Mouse (Mus musculus) adrenal gland, postnatal 14 days (tissue): ENCODE results near the gene Tarbp1. TPM values are rescaled to one million over a fixed set of nuclear protein-coding genes. Genes with fewer than 3 reads are reported as not detected.
A peak's percentile ranks its signal among the peaks of the same experiment; 100 is the strongest.

Source experiments
- DNase-seq: peaks from one replicate; pipeline ENCODE4 v3.0.0; 2021; ENCODE audit warnings: mixed read lengths
- total RNA-seq: library from RNA; stranded (reverse); gene quantifications from 2 replicates; pipeline ENCODE4 v1.2.3, GENCODE M21; 2021

The Tarbp1 gene
- total RNA-seq, 1 experiment from 2014 or later = 9.4 TPM

DNA sequence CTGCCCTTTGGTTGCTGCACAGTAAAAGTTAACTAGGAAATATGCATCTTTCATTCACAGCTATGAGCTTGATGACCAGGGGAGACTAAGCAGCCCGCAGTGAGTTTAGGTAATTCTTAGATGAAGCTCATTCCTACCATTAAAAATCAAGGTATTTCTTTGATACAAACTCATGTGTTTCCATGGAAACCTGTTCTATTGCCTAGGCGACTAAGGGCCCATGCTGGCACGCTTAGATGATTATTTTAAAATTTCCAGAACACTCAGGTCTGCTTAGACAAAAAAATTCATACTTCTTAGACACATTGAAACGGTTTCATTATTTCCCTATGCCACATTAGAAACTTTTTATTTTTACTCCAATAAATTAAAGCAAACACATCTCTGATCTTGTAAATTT lies 69.8 kb downstream of the Tarbp1 start:
- DNase-seq = no peak

DNA sequence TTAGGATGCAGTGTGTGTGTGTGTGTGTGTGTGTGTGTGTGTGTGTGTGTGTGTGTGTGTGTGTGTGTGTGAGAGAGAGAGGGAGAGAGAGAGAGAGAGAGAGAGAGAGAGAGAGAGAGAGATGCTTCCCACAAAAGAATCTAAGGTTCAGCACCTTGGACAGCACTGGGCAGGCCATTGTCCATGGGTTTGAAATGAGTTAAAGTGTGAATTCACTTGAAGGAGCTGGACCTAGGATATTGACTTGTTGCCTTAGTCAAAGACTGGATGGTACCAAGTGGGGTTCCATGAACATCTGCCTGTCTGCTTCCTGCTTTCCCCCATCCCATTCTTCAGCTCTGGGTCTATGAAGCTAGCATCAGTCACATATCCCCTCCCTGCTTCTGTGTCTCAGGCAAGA lies 70.3 kb downstream of the Tarbp1 start:
- DNase-seq = peak; percentile 22

DNA sequence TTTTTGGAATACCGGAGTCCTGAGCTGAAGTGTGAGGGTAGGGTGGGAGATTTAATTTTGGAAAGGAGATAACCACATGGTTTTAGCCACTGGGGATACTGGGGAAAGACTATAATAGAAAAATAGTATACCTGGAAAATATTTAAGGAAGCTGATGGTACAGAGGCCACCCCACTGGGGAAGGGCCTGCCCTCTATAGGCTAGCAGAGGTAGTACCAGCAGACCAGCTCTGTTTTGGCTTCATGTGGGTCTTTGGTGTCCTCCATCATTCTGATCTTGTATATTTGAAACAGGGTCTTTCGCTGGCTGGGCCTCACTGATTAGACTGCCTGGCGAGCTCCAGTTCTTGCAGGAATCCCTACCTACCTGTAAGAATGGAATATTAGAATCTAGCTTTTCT lies 76.5 kb downstream of the Tarbp1 start:
- DNase-seq = peak; percentile 19

DNA sequence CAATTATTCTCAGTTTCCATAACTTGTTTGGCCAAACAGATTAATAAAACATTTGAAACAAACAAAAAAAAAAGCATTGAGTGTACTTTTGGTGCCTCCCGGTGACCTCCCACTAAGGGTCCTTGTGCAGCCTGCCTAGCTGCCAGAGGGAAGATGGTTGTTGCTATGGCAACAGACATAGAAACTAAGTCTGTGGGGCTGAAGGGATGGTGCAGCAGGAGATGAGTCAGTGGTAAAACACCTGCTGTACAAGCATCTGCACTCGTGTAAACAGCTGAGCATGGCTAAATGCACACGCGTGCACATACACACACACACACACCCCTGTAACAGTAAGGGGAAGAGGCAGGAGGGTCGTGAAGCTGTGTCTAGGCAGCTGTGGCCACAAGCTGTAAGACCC lies 78.9 kb downstream of the Tarbp1 start:
- DNase-seq = no peak

DNA sequence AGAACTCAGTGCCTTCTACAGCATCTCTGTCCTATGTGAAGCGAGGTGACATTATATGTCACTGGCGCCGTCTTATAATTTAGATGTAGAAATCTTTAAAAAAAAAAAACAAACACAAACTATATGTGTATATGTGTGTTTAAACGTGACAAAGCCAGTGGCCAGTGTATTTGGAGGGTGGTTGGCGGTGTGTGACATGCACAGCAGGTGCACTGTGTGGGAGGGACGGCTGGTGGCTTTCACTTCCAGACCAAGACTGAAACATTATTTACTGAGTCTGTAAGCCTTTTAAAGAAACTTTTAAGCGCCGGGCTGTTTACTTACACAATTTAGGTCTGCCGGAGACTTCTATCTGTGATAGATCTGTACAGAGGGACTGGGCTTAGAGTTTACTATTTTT lies 79.5 kb downstream of the Tarbp1 start:
- DNase-seq = no peak

DNA sequence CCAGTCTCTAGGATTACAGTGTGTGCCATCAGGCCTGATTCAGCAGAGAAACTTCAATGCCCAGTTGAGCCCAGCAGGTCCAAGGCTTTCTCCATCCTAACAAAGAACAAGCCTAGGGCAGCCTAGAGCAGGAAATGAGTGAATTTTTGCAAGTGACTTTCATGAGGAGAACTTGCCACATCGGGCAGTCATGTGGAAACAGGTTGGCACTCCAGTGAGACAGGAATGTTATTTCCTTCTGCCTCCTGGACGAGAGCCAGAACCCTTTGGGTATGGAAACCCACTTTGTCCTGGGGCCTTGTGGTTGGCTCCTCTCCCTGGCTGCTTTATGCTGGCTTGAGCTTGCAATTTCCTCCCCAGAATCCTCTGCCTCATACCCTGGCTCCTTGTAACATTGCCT lies 83.3 kb downstream of the Tarbp1 start:
- DNase-seq = no peak

DNA sequence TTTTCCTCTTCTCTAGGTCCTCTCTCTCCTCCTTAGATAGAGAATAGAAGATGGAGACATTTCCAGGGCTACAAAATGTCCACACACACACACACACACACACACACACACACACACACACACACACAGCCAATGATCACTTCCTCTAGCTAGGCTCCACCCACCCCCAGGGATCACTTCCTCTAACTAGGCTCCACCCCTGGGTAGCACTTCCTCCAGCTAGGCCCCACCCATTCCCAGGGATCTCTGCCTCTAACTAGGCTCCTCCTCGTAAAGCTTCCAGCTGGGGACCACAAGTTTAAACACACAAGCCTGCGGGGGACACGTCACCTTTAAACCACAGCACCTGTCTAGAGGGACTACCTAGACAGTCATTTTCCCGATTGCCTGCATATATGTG lies 87.3 kb downstream of the Tarbp1 start:
- no peak for DNase-seq

DNA sequence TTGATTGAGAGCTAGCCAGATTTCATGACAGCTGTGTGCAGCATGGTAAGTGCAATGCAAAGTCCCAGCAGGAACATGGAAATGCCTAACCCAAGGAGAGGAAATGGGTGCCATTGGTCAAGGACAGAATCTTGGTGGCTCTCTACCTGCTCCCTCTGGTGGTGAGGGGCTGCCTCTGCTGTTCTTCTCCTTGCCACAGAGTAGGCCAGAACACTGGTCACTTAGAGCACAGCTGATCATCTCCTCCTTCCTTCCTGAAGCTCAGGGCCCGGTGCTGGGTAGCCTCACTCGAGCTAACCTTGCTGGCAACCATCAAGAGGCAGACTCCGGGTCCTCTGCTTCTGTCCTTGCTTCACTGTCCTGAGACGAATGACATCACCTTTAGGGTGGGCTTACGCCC lies 92.1 kb downstream of the Tarbp1 start:
- DNase-seq = peak; percentile 61

DNA sequence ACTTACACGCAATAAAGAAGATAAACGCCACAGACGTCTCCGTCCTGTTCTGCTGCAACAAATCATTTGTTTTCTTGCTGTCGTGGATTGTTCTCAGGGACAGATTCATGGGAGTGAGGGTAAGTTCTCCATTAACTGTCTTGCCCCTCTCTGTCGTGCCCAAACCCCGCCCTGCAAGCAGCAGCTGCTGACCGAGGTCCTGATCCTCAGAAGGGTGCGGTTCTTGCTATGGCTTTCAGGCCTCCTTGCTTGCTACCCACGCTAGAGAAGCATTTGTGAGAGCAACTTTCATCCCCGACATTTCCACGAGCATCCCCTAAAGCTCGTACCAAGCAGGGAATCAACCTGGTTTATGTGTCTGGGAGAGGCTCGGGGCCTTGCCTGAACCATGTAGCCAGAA lies 92.6 kb downstream of the Tarbp1 start:
- peak; percentile 46 for DNase-seq

DNA sequence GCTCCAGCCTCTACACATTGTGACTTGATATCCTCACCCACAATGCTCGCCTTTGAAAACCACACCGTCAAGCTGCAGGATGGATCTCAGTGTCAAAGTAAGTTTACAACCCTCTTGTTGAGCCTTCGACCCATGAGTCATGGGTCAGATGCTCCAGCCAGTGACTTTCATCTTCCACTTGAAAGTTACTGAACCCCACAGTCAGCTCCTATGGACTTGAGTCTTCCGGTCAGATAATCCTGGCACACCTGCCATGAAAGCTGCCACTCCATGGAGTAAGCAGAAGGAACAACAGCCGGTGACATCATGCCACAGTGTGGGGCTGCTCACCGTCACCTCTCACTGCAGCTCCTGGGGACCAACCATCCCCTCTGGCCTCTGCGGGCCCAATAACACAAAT lies 93.6 kb downstream of the Tarbp1 start:
- DNase-seq = no peak

DNA sequence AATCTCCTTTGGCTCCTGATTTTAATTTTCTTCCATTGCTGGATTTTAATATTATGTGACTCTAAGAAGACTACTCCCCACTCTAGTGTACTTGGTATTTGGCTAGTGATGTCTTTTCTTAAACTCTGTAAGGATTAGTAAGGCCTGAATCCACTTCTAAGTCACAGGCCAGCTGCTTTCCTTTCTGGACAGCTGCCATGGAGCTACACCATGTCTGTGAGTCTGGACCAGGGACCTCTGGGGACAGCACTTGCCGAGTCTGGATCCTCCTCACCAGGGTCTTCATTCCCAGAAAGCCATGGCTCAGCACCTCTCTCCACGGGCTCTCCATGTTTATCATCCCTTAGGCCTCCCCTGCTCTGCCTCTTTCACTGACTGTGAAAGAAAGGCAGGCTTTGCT lies 94.7 kb downstream of the Tarbp1 start:
- DNase-seq = peak; percentile 12

DNA sequence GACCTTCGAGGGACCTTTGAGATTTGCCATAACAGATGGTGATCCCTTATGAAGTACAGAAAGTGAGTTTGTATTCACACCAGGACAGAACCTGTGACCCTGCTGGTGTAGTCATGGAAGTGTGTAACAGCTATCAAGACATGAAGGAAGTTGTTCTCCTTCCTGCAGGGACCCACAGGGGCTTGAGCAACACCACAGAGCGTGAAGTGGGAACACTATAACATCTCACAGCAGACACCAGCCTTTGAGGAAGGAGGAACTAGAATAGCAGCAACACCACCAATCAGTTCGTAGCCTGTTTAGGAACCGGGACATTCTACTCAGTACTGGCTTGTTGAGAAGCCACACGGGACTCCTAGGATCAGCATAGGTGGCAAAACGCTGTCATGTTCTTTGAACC lies 95.3 kb downstream of the Tarbp1 start:
- no peak for DNase-seq

Other genes with a start within 250 kb of the Tarbp1 start
- 1.2 and 1.3 TPM in 2 replicates for gene Slc35f3, start 176.5 kb downstream of the Tarbp1 start, total RNA-seq
- 31.6 and 37.4 TPM in 2 replicates for gene Coa6, start 52.5 kb downstream of the Tarbp1 start, total RNA-seq
- 97.2 and 105 TPM in 2 replicates for gene Irf2bp2, start 118.9 kb upstream of the Tarbp1 start, total RNA-seq